Mouse (Mus musculus): ENCODE results near the gene Tiparp.

Tiparp gene

DNA sequence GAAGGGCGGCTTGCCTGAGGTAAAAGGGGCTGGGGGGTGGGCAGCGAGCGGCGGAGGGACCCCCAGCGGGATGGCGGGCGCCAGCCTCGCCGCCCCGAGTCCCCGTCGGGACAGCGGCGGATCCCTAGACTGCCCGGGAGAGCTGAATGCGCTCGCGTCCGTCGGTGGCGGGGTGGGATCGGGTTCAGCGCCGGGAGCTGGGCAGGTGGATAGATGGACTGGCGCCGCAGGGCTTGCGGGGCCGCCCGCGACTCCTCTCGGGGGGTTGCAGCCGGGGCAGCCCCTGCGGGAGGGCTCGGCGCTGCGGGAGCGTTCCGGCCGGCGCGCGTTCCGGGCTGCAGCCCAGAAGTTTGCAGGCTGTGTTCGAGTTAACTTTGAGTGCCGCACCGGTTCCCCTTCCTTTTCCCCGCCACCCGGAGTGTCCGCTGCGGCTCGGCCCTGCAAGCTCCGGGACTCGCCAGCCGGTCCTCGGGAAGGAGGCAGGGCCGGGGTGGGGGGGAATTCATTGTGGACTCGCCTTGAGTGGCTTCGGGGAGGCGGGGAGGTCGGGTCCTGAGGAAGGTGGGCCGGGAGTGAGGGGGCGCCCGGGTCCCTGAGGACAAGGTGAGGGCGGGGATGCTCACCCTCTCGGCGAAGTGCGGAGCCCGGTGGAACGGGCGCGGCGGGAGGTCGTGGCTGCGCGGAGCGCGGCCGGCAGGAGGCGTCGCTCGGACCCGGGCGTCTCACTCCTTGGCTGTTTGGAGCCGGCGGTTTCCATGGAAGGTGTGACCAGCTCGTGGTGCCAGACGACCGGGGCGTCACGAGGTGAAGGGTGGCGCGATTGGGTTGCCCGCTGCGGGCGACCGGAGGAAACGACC is 632 bp downstream of the Tiparp start:
- in situ Hi-C loops (cut with MboI; ENCODE audit: unreplicated experiment in 2 of 2), result loop anchor here (25.0 kb wide), 6 partner anchors 1458 to 1967 kb away; partner anchors contain the start of genes Rsrc1 (in 1 of the 2), Shox2 (in 1 of the 2) and Slc33a1 (in 1 of the 2)

DNA sequence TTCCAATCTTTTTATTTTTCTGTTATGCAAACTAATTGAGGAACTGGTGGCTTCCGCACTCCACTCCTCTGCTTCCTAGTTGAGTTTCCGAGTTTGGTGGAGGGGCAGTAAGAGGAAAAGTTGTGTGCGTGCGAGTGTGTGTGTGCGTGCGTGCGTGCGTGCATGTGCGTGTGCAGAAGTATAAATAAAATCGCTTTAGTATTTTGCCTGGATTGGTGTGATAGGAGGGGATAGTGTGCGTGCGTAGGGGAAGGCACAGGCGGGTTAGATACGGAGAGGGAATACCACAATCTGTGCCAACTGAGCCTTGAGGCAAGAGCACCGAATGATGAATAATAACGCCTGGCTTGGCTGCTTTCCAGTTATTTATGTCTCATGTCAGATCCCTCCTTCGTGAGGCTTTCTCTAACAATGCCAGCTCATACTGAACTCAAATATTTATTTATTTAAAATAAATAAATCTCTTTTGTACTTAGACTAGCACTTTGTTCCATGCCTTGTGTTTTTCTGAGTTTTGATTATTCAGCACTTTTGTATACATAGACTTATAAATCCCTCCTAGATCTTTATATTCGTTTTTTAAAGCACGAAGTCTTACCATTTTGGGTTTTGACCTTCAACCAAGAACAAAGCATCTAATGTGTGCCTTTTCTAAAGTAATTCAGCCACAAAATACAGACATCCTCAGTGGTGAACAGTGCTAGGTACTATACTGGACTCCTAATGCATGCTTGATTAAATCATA is 1.4 kb downstream of the Tiparp start:
- in situ Hi-C loops (cut with MboI; ENCODE audit: unreplicated experiment in 2 of 2), result loop anchor here (5.0 to 25.0 kb wide), 12 partner anchors 135 to 1967 kb away; partner anchors contain the start of genes Ccnl1 (in 2 of the 2), Slc33a1 (in 2 of the 2), Lekr1 (in 1 of the 2) and Rsrc1 (in 1 of the 2)

DNA sequence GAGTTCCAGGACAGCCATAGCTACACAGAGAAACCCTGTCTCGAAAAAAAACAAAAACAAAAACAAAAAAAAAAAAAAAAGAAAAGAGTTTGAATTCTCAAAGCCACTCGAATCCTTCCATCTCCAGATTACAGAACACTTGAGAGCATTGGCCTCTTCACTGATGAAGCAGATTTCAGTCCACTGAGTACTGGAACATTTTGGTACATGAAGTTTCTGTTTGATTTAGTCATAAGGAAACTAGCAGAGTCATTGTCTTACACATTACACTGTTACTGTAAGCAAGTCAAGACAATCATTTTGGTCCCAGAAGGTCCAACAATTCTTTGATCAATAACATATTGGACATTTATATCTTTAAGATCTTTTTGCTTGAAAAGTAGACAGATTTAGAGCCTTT is 4.8 kb downstream of the Tiparp start:
- in situ Hi-C loops (cut with MboI; ENCODE audit: unreplicated experiment in 2 of 2), result loop anchor here (5.0 to 25.0 kb wide), 12 partner anchors 132 to 1971 kb away; partner anchors contain the start of genes Ccnl1 (in 2 of the 2), Slc33a1 (in 2 of the 2), Lekr1 (in 1 of the 2) and Rsrc1 (in 1 of the 2)

DNA sequence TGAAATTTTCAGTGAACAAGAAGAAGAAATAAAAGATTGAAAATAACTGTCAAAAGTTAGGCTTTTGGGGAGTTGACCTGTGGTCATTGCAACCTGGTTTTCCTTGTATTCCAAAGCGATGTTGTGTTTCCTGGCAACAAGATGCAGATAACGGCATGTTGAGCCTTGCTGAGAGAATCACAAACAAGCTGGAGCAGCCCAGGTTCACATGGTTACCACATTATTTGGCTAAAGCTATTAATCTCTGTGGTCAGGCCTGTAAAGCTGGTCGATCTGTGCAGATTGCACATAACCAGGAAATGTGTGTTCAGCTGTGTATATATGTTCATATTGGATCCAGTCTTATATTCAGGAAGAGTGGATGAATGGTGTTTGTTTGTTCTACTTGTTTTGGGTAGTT is 5.4 kb downstream of the Tiparp start:
- in situ Hi-C loops (cut with MboI; ENCODE audit: unreplicated experiment in 2 of 2), result loop anchor here (5.0 to 25.0 kb wide), 12 partner anchors 131 to 1971 kb away; partner anchors contain the start of genes Ccnl1 (in 2 of the 2), Slc33a1 (in 2 of the 2), Lekr1 (in 1 of the 2) and Rsrc1 (in 1 of the 2)

DNA sequence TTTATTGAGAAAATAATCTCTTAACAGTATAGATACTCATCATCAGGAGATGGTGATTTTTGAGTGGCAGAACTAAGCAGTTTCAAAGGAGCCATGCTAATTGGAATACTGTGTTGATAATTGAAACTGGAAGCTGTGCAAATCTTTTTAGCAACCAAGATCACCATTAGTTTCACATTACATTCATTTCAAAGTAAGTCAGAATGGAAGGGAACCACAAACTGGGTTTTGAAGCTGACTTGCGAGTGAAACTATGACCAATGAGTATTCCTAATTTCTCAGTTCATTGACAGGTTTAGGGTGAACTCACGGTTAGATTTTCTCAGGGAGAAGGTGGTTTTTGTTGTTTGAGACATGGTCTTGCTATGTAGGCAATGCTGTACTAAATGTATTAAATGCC is 6.3 kb downstream of the Tiparp start:
- in situ Hi-C loops (cut with MboI; ENCODE audit: unreplicated experiment in 2 of 2), result loop anchor here (5.0 to 25.0 kb wide), 12 partner anchors 130 to 1972 kb away; partner anchors contain the start of genes Ccnl1 (in 2 of the 2), Slc33a1 (in 2 of the 2), Lekr1 (in 1 of the 2) and Rsrc1 (in 1 of the 2)

DNA sequence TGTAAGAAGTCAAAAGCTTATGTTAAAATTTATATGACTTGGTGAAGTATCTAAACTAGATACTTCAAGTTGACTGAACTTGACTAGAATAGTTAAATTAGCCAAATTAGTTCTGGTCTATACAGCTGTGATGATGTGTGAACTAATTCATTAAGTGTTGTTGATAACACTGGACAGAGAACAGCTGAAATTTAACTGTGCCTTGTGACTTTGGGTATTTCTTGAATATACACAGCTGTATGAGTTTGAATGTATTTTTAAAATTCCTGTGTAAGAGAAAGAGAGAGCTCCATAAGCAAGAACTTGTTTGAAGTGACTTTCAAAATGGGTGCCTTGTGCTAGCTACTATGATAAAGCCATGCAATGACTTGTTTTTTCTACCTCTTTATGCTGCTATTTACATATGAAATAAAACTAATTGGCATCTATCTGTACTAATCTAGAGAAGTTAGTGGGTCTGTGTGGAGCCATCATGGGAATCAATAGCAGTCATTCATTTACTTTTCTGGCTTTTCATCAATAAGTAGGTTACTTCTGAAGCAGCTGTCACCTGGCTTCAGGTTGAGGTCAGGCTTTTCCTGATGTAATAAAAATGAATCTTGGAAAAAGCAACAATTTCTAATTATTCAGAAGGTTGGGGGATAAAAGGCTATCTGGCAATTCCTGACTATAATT is 7.0 kb downstream of the Tiparp start:
- in situ Hi-C loops (cut with MboI; ENCODE audit: unreplicated experiment in 2 of 2), result loop anchor here (5.0 to 25.0 kb wide), 11 partner anchors 122 to 1973 kb away; partner anchors contain the start of genes Slc33a1 (in 2 of the 2), Ccnl1 (in 1 of the 2), Lekr1 (in 1 of the 2) and Rsrc1 (in 1 of the 2)

DNA sequence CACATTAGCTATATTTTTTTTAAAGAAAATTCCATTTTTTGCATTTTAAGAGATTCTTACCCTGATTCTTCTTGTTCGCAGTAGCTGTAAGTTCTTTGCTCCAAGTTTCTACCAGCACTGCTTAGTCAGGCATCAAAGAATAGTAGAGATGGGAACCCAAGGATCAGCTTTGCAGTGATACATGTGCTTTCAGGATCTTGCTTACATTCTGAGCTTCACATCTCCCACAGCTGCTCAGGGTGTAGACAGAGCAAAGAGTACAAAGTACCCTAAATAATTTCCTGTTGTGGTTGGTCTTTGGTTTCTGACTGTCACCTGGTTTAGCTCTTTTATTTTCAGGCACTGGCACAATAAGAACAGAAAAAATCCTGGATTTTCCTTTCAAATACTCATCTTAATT is 9.1 kb downstream of the Tiparp start:
- in situ Hi-C loops (cut with MboI; ENCODE audit: unreplicated experiment in 2 of 2), result loop anchor here (5.0 to 25.0 kb wide), 11 partner anchors 120 to 1975 kb away; partner anchors contain the start of genes Slc33a1 (in 2 of the 2), Ccnl1 (in 1 of the 2), Lekr1 (in 1 of the 2) and Rsrc1 (in 1 of the 2)

DNA sequence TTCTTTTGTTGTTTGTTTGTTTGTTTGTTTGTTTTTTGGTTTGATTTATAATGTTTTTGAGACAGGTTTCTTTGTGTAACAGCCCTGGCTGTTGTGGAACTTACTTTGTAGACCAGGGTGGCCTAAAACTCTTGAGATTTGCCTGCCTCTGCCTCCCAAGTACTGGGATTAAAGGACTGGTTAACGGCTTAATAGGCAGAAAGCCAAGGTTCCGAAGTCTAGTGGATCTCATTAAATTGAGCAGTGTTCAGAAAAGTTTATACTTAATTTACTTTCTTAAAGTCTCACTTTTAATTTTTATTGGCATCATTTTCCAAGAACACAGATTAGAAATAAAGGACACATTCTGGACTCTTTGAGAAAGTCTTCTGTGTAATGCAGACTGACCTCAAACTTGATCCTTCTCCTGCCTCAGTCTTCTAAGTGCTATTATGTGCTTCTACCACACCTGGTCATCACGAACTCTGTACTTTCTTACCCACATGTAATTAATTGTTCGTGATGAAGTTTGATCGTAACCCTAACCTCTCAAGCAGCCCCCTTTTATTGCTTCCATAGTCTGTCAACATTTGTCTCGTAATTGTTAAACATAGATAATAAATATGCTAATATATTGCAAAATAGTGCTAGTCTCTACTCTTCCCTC is 12.8 kb downstream of the Tiparp start:
- in situ Hi-C loops (cut with MboI; ENCODE audit: unreplicated experiment in 2 of 2), result loop anchor here (25.0 kb wide), 6 partner anchors 1446 to 1979 kb away; partner anchors contain the start of genes Rsrc1 (in 1 of the 2), Shox2 (in 1 of the 2) and Slc33a1 (in 1 of the 2)

DNA sequence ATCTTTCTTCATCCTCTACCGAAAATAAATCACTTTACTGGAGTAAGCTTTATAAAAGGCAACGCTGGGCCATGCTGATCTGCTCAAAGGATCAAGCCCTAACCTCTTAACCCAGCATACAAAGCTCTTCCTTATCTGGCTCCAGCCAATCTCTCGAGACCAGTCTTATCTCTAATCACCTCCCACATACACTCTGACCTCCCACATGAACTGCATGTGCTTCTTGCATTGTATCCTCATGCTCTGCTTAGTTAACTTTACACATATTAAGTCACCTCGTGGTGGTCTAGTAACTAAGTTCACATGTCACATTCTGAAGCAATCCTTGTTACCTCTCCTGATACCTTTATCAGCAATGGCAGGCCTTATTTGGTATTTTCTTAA is 13.3 kb downstream of the Tiparp start:
- in situ Hi-C loops (cut with MboI; ENCODE audit: unreplicated experiment in 2 of 2), result loop anchor here (25.0 kb wide), 6 partner anchors 1446 to 1979 kb away; partner anchors contain the start of genes Rsrc1 (in 1 of the 2), Shox2 (in 1 of the 2) and Slc33a1 (in 1 of the 2)

DNA sequence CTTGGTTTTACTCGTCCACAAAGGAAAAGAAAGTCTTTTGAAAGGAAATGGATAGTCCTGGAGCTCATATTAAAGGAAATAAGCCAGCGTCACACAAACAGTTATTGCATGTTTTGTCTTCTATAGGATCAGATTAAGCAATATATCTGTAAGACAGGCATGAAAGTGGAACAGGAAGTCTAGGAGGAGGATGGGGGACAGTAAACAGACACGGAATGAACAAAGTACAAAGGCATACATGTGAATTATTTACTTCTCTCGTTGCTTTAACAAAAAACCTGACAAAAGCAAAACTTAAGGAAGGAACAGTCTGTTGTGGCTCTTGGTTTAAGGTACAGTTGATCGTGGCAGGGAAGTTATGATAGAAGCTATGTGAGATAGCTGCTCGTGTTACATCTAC is 21.6 kb downstream of the Tiparp start:
- in situ Hi-C loops (cut with MboI; ENCODE audit: unreplicated experiment in 2 of 2), result loop anchor here (25.0 kb wide), 6 partner anchors 1438 to 1987 kb away; partner anchors contain the start of genes Rsrc1 (in 1 of the 2), Shox2 (in 1 of the 2) and Slc33a1 (in 1 of the 2)

DNA sequence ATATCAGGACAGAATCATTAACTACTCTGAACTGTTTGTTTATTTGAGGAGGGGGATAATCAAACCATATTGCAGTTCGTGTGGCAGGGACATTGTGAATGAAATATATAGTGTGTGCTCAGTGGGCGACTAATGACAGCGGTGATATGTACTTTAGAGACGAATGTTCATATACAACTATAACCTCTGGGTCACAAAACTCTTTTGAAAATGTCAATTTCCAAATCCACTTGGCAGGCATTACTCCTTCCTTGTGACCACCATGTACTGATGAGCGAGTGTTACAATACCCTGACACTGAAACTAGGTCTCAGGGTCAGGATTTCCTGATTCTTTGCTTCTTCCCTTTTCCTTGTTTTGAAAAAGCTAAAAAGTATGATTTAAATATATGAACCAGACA is 22.9 kb downstream of the Tiparp start:
- in situ Hi-C loops (cut with MboI; ENCODE audit: unreplicated experiment in 2 of 2), result no loop called here

DNA sequence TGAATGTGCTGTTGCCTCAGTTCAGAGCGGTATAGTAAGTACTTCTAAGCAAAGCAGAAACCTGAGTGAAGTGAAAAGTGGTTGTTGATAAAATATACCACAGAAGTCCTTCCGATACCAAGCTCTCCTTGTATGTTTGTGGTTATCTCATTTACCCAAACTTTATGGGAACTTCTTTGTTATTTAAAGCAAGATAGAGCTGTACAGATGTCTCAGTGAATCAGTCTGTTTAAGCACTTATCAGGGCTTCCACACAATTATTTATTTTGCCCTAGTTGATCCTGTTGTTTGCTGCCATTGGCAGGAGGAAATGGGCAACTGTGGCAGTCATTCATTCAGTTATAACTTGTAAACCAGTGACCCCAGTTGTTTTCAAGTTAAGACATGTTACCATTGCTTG is 26.4 kb downstream of the Tiparp start:
- in situ Hi-C loops (cut with MboI; ENCODE audit: unreplicated experiment in 2 of 2), result no loop called here

DNA sequence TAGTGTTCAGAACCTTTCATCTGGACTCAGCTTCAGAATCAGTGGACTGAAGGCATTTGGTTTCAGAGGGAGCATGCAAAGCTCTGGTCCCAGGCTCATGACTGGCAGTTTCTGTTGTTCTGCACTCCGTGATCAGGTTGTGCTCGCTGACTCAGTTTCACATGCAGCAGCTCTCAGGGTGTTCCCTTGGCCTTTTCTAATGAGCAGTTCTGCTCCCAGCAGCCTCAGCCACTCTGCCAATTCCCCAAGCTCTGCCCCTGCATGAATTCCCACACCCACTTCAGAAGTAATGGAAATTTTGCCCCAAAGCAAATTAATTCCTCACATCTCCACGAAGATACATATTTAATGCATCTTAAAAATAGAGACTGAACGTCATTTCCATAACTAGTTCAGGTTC is 30.5 kb downstream of the Tiparp start:
- in situ Hi-C loops (cut with MboI; ENCODE audit: unreplicated experiment in 2 of 2), result no loop called here

DNA sequence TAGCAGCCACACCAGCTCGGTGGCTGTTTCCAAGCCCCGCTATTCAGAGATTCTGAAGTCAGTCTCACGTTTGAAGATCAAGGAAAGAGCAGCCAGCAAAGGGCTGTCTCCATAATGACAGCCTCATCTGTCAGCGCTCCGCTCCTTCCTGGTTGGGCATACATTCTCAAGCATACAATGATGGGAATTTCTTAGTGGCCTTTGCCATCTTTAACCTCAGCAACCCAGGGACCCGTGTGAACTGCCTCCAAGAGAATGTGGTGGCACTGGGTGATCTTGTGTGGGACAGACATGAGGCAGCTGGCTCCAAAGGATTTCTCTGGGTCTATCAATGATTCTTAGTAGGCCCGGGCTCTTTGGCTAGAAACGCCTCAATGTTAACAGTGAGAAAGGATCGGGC is 34.0 kb downstream of the Tiparp start:
- in situ Hi-C loops (cut with MboI; ENCODE audit: unreplicated experiment in 2 of 2), result no loop called here

DNA sequence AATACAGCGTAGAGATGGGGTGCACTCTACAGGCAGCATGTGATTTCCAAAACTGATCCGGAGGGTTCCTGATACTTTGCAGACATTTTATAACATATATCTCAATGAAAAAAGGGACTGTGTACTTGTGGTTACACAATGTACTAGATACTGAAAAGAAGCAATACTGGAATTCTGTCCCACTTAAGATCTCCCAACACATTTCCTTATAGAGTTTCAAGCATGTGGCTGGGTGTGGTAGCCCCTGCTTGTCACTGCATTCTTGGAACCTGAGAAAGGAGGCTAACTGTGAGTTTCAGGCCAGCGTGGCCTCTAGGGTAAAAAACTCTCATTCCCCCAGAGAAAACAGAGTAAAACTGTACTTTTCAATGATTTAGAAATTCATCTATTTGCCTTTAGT is 34.5 kb downstream of the Tiparp start:
- in situ Hi-C loops (cut with MboI; ENCODE audit: unreplicated experiment in 2 of 2), result no loop called here

DNA sequence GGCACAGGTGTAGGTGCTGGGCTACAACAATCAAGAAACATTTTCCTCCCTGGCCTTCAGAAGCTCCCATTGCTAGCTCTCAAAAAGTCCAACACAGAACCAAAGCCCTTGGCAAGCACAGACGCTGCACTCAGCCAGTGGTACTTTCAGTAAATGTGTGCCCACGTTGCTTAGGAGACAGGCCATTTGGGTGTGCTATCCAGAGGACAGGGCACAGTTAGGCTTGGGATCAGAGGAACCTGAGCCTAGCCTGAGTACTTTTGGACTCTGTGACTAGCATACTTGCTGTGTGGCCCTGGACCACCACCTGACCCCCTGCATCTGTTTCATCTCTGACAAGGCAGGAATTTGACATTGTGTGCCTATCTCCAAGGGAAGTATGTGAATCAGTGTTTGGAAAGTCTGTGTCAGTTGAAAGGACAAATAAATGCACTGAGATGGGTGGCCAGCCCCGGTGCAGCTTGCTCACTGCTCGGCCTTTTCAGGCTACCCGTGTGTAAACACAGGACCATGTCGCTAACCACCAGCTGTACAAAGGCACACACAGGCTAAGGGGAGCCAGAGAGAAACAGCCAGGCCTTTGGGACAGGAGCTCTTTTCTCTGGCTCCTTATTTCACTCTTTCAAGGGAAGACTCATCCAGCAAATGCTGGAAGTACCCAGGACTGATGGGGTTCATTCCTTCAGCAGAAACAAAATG is 35.9 kb downstream of the Tiparp start:
- in situ Hi-C loops (cut with MboI; ENCODE audit: unreplicated experiment in 2 of 2), result no loop called here

DNA sequence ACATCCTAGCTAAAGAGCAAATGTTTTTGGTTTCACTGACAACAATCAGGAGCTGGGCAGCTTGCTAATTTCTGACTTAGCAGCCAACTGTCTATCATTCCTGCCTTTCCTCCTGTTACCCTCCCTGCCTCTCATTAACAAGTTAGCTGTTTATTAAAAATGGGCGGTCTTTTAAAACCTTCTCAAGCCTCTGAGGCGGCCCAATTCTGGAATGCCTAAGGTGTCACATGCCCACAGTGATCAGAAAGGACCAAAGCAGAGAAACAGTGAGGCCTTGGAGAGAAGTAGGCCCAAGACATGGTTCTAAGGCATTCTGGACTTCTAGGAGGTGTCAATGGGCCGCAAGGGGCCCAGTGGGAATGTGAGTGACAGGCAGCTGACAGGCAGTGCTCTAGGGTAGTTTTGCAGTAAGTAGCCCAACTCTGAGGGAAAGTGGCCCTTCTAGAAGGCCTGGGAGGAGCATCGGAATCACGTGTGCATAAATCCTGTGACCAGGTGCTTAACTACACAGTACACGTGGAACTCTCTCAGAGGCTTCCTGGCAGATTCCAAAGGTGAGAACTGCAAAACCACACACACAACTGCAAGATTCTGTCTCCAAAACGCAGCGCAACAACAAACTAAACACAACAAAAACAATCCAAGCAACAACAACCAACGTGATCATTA is 37.6 kb downstream of the Tiparp start:
- in situ Hi-C loops (cut with MboI; ENCODE audit: unreplicated experiment in 2 of 2), result no loop called here

DNA sequence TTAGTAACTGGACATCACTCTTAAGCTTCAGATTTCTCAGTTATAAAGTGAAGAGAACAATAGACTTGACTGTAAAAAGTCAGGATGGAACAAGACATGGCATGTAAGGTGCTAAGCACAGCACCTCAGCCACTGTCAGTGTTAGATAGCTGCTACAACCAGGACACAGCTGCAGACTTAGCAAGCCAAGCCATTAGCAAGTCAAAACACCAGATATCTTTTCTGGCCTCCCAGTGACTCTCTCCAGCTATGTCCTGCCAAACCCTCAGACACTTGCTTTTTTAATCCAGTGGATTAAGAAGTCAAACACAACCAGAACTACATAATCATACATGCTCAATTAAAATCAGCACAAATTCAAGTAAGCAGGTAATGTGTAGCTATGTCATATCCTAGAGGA is 41.7 kb downstream of the Tiparp start:
- in situ Hi-C loops (cut with MboI; ENCODE audit: unreplicated experiment in 2 of 2), result no loop called here

Data from v-Abl transformed pro-B cells (cell line).